Mouse (Mus musculus) lung, postnatal 36 days (tissue): ENCODE results near the gene P3h1.

Experiments
- DNase-seq: peaks from one replicate; pipeline ENCODE4 v3.0.0; 2022; ENCODE audit warnings: mixed read lengths

P3h1 gene

DNA sequence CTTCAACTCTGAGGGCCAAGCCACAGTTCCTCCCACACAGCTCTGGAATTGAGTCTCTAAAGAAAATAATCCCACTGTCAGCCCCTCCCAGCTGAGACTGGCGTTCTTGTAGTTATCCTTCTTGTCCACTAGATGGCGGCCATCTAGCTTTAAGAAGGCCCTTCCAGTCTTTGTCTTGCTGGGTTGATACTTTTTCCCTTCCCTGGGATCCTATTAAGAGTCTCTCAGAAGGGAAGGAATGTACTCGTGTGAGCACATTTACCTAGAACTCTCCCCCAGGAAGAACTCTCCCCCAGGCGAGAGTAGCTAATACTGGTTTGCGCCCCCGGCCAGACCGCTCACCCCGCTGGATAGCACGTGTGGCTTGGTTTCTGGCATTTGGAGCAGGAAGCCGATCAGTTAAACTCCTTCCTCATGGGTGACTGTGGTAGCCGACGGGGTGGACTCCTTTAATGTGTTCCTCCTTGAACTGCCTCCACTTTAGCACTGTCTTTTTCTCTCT, 6.5 kb downstream of the P3h1 start:
- peak; percentile 60 for DNase-seq

GRCm38 (mm10) chr4:119241664-119242063, 8.9 kb downstream of the P3h1 start:
- DNase-seq = peak; percentile 40

GRCm38 (mm10) chr4:119242571-119242970, 9.9 kb downstream of the P3h1 start:
- DNase-seq = no peak

GRCm38 (mm10) chr4:119244468-119245240, 11.9 kb downstream of the P3h1 start:
- DNase-seq = no peak

DNA sequence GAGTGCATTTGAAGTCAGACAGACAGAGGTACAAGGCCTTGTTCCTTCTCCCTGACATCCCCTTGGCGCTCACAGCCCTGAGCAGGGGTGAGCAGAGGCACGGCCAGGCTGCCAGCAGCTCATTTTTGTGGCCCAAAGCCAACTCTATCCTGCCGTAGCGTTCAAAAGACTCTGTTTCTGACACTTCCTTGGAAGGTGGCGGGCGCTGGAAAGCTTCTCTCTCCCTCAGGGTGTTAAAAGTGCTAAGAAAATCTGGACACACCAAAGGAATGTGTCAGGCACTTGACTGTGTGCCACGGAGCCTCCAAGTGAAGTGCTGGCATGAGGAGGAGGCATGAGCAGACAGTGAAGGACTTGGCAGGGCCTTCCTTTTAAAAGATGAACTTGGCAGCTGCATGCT, 12.8 kb downstream of the P3h1 start:
- DNase-seq = peak; percentile 43

DNA sequence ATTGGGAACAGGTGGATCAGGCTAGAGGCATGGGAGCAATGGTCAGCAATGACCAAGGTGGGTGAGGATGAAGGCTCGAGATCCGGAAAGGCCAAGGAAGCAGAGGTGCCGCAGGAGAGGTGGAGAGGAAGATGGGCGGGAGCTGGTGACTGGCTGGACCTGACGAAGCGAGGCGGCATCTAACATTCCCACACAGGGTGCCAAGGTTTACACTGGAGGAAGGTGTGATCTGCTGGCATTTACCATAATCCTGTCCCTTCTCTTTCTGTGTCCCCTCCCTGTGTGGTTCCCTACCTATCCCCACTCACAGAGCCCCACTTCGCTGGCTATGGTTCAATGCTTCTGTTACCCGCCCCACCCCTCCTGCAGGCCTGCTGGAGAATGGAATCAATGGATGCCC, 13.2 kb downstream of the P3h1 start:
- DNase-seq = no peak

DNA sequence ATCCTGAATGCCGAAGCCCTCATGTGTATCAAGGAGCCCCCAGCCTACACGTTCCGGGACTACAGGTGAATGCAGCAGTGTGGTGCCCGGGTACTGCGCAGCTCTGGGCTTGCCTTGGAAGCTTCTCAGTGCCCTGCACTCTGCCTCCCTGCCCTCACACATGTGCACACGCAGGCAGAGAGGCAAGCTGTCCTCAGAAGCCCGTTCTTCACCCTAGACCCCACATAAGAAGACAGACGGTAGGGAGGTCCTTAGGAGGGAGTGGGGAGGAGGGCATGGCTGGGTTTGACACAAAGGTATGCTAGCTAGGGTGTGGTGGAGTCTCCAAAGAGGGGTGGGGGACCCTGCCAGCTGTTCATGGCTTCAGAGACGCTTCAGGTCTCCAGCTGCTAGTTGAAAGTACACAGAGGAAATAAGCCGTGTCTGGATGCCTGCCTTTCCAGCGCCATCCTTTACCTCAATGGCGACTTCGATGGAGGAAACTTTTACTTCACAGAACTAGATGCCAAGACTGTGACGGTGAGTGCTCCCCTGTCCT, 14.0 kb downstream of the P3h1 start:
- DNase-seq = no peak

- peak; percentile 92 for DNase-seq
Measured at GRCm38 (mm10) chr4:119247462-119248235, 14.9 kb downstream of the P3h1 start.

DNA sequence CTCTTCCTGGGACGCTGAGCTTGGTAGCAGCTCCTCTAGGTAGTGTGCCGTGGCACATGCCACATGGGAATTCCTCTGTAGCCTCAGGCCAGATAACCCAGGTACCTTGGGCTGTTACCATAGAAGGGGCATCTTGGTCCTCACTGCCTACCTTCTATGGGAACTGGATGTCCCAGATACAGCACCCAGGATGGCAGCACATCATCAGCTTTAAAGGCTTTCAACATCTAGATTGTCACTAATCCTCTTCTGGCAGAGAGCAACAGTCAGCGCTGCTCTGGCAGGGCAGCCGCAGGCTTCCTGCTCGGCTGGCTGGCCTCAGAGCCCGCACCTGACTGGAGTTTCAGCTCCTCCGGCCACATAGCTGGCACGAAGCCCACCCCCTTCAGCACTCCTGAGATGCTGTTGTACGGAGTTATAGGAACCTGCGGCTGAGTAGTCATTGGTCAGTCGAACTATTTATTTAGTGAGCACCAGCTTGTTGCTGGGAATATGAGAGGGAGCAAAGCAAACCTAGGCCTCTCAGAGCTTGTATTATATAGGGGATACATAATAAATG, 15.8 kb downstream of the P3h1 start:
- DNase-seq = peak; percentile 69

DNA sequence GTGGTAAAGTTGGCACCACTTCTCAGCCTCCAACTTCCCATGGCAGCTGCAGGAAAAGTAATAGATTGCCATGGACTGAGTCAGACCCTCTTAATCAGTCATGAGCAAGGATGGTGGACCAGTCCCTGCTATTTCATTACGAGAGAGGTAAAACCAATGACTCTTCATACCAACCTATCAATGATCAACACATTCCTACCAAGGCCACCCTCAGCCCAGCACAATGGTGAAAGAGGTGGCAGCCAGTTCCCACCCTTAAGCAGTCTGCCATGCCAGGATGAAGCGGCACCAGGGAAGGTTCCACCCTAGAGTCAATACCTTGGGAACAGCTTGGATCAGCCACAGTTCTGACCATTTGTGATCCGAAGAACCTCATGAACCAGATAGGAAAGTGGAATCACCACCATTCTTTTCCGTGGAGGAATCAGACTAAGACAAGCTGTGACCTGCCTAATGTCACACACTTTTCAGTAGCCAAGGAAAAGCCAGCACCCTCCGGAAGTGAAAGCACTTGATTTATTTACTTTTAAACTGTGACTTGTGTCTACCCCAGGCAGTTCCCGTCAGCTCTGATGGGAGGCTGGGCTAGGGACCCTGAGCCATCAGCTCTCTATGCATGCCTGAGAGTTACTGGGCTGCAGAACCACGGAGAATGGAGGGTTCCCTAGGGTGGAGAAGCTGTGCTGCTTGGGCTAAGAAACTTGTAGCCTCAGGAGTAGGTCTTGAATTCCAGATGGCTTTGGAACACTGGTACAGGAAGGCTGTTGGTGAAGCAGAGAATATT, 19.5 kb downstream of the P3h1 start:
- no peak for DNase-seq

DNA sequence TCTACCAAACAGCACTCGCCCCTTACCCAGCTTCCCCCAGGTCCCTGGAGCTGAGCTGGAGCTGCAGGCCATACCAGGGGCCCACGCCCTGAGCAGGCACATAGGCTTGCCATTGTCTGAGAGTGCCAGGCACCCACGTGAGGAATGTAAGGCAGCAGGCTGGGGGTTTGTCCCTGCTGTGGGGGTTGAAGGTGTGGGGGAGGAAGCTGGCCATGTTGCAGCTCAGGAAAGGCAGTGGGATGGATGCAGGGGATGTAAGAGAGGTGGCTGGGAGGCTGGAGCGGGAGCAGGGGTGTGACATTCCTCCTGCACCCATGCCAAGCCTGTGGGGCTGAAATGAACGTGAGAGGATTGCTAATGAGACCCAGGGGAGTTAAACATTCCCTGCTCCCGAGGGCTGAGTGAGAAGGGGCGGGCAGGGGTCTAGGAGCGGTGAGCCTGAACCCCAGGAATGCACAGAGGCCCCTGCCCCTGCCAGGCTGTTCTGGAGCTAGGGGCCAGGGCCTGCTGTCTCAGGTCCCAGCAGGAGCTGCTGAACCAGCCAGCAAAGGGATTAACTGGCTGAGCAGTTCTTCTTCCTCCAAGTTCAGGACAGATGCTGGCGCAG, 21.4 kb downstream of the P3h1 start:
- no peak for DNase-seq

- DNase-seq = no peak
Measured at GRCm38 (mm10) chr4:119255351-119255750, 22.6 kb downstream of the P3h1 start, which contains the start of gene Cldn19. TSS of gene Cldn19 (plus strand) at chr4:119255414.

GRCm38 (mm10) chr4:119257083-119257482, 24.4 kb downstream of the P3h1 start:
- DNase-seq = no peak

DNA sequence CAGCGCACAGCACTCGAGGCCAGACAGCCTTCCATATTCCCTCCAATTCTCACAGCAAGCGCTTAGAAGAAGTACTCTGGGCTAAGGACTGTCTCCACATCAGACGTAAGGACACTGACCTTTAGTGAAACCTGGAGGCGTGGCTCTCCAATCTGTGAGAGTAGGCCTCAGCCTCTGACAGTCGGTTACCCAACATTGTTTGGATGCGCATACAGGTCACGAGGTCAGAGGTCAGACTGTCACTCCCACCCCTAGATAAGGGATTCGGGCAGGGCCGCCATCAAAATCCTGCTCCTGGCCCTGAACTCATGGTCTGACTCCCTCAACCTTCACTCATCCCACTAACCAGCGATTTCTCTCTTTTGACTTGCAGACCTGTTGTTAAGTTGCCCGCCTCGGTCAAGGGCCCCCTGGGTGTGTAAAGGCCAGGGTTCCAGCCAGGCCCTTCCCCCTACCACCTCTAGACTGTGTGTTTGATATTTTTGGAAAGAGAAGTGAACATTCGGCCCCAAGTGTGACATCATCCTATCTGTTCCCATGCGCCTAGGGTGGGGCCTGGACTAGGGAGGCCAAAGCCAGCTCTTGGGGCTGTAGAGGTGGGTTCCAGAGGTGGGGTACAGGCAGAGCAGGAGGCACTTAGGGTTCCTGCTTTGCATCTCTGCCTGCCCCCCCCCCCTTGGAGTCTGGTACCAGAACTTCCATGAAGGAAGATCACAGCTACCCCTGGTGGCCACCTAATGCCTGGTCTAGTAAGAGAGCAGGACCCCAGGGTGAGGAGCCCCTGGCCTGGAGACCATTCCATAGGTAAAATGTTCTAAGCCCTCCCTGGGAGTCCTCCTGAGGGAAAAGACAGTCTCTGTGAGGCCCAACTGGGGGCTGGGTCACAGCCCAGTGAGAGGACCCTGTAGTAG, 26.9 kb downstream of the P3h1 start:
- no peak for DNase-seq

- DNase-seq = peak; percentile 60
Measured at GRCm38 (mm10) chr4:119261087-119261713, 28.5 kb downstream of the P3h1 start.

- DNase-seq = no peak
Measured at GRCm38 (mm10) chr4:119262483-119262882, 29.8 kb downstream of the P3h1 start.

GRCm38 (mm10) chr4:119263459-119263858, 30.7 kb downstream of the P3h1 start:
- peak; percentile 34 for DNase-seq

GRCm38 (mm10) chr4:119266606-119267005, 33.9 kb downstream of the P3h1 start:
- no peak for DNase-seq

GRCm38 (mm10) chr4:119274627-119275026, 41.9 kb downstream of the P3h1 start:
- peak; percentile 90 for DNase-seq

GRCm38 (mm10) chr4:119275226-119275625, 42.5 kb downstream of the P3h1 start:
- peak; percentile 81 for DNase-seq
